Mouse (Mus musculus) ovary, adult 18-20 months (tissue): Measurements from ENCODE around the gene Invs.

Source experiments
- DNase-seq: peaks from one replicate; pipeline ENCODE4 v3.0.0; 2022; ENCODE audit warnings: low spot score, mixed read lengths

The Invs gene

DNA sequence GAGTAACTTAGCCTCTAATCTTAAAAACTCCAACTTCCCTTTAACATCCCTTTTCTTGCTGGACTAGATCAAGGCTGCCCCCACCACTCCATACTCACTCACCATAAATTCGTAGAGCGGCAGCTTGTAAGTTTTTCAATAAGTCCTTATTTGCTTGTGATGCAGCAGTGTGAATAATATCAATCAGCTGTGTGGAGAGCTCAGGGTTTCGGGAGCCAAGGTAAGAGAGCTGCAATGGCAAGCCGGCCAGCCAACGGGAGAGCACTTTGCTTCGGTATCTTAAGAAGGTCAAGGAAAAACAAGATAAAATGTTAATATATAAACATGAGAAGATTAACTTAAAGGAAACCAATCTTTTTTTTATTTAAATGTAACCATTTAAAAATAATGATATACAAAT is 178.9 kb downstream of the Invs start:
- peak; percentile 21 for DNase-seq

DNA sequence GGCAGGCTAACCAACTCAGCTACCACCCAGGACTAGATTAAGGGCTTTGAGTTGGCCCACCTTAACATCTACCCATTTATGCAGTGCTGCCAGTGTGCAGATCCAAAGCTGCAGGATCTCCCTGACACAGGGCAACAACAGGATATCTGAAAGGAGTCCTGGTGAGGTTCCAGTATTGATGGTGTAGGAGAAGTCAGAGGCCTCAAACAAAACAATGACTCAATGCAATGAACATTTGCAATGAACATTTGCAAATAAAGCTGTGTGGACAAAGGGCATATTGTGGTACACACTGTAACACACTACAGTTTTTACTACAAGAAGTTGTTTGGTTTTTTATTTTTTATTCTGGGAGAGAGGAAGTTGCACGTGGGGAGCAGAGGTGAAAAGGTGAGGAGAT is 181.5 kb downstream of the Invs start:
- no peak for DNase-seq

DNA sequence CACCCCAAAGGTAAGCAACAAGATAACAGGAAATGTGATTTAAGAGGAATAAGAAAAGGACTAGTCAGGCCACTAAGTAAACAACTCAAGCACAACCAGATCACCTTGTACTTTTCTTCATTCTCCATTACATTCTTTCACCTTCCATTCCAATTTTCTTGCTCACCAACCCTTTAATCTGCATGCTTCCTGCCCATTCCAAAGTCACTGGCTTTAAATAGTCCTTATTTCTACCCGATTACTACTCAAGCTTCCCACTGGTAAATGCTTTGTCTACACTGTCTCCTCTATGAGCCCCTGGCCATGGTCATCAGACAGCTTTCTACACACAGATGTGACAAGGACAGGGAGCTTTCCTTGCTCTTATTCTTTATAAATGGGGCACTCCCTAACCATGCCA is 191.4 kb downstream of the Invs start:
- DNase-seq, result no peak

DNA sequence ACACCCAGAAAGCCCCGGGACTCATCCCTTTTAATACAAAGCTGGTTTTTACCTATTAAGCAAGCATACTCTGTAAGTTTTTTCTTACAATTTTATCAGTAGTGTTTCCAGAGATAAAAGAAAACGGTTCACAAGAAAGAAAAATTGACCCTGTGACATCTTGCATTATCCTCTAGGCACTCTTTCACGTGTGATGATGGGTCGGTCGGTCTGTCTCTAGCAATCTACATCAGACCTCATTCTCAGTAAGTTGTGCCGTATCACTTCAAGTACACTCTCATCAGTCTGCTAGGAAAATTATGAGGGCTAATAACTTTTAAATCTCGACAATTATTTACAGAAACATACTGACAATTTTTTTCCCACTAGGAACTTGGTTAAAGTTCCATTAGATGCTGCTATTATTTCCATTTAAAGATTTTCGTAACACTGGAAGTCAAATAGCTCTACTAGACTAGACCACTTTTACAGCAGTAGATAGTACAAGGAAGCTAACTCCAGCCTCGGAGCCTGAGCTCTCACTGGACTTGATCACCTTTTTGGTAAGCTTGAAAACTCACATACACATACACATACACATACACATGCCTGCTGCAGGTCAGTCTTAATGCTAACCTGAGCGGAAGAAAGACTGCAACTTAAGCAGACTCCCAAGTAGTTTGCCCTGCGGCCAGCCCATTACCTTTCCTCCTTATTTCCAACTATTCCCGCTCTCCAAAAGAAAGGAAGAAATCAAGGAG is 192.7 kb downstream of the Invs start:
- DNase-seq, result no peak

GRCm38 (mm10) chr4:48472792-48473650 is 193.5 kb downstream of the Invs start, which contains the start of gene Tex10:
TSS of gene Tex10 (minus strand) at chr4:48473459.
- DNase-seq, result peak; percentile 82

DNA sequence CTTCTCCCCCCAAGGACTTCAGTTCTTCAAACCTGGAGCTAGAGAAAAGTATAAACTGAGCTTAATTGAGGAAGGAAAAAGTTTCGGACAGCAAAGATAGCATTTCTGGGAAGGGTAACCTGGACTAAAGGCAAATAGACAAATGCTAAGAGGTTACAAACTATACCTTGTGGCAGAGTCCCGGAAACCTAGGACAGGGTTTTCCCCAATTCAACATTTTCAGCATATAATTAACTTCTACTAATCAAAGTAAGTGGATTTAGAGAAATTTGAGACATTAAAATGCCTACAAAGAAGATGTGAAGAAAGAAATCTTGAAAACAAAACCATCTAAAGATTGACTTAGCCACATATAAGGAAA is 194.1 kb downstream of the Invs start:
- no peak for DNase-seq

DNA sequence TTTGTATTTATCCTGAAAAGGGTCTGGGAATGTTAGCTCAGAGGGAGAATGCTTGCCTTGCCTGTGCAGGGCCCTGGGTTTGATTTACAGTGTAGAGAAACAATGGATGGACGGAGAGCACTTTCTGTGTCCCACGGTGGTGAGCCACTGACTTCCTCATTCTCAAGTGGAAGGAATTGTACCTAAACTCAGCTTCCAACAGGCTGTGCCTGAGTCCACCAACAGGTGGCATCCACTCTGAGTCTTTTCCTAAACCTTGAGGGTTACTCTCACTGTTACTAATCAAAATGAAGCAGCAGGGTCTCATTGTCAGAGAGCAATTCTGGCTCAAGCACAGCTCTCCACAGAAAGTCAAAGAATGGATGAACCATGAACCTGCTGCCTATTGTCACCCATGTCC is 201.7 kb downstream of the Invs start:
- DNase-seq, result no peak
